Mouse (Mus musculus): Measurements from ENCODE around the gene Cntn5. TPM values are rescaled to one million over a fixed set of nuclear protein-coding genes. Genes with fewer than 3 reads are reported as not detected.

Gene Cntn5
- polyA plus RNA-seq, 1 experiment: 1.6 TPM

DNA sequence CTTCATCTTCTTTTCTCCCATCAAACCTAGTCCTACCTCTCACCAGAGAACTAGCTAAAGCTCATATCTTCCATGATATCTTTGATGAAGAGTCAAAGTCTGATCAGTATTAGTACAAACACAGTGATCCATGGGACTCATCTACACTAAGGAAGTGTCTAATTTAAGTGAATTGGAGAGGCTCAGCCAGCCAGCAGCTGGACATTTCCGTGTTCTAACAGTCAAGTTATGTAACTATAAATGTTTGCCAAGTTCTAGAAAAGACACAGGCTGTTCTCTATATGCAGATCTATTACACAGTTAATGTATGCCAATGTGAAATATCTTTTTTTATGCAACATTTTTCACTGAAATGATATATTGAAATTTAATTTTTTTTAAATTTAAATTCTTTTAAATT lies 959.7 kb downstream of the Cntn5 start:
- Histone ChIP-seq H3K27ac (ENCODE audit: insufficient read depth, low read length) (no peak overlapping the region), H3K4me1 (ENCODE audit: control insufficient read depth, insufficient read depth, low read length) (no peaks in the 10 kb centered on the region), H3K4me3 (replicated peaks; ENCODE audit: insufficient read depth, low read depth, low read length) (no peak overlapping the region), H3K27me3 (ENCODE audit: control insufficient read depth, insufficient read depth, low read length) (no peaks in the 10 kb centered on the region)
- DNase-seq: peak in 1 of 2 experiments; percentile 6
- WGBS: 14% methylated on average over 1 of the region's 1 CpGs
- no peak for TF ChIP-seq CTCF (IDR thresholded peaks at IDR 0.05; ENCODE audit: borderline replicate concordance, insufficient read depth, low read depth, low read length)

GRCm38 (mm10) chr9:9937444-9938436 lies 966.8 kb downstream of the Cntn5 start:
- Histone ChIP-seq H3K4me1 (ENCODE audit: control insufficient read depth, insufficient read depth, low read length) (no peaks in the 10 kb centered on the region), H3K4me3 (replicated peaks; ENCODE audit: insufficient read depth, low read depth, low read length) (no peak overlapping the region), H3K27me3 (ENCODE audit: control insufficient read depth, insufficient read depth, low read length) (no peaks in the 10 kb centered on the region), H3K27ac (ENCODE audit: insufficient read depth, low read length) (no peak overlapping the region)
- no peak for DNase-seq
- no peak for TF ChIP-seq CTCF (IDR thresholded peaks at IDR 0.05; ENCODE audit: borderline replicate concordance, insufficient read depth, low read depth, low read length)
- no peak for TF ChIP-seq POLR2A (IDR thresholded peaks at IDR 0.05; ENCODE audit: borderline replicate concordance, insufficient read depth, low read length)
- 100% methylated on average over 1 of the region's 1 CpGs for WGBS

- no peak for TF ChIP-seq POLR2A (IDR thresholded peaks at IDR 0.05; ENCODE audit: borderline replicate concordance, insufficient read depth, low read length)
- TF ChIP-seq CTCF (IDR thresholded peaks at IDR 0.05; ENCODE audit: borderline replicate concordance, insufficient read depth, low read depth, low read length): no peak
- H3K4me1 ChIP-seq (ENCODE audit: control insufficient read depth, insufficient read depth, low read length): no peaks in the 10 kb centered on the region
- no peaks in the 10 kb centered on the region for H3K27me3 ChIP-seq (ENCODE audit: control insufficient read depth, insufficient read depth, low read length)
- no peak for DNase-seq
- no peak overlapping the region for H3K4me3 ChIP-seq (replicated peaks; ENCODE audit: insufficient read depth, low read depth, low read length)
- no peak overlapping the region for H3K27ac ChIP-seq (ENCODE audit: insufficient read depth, low read length)
- WGBS: 88% methylated on average over 3 of the region's 3 CpGs
Measured at GRCm38 (mm10) chr9:9920580-9920979, 984.0 kb downstream of the Cntn5 start.

GRCm38 (mm10) chr9:9899070-9899469 lies 1005.5 kb downstream of the Cntn5 start:
- peak; percentile 81 to 92 for DNase-seq
- TF ChIP-seq POLR2A (IDR thresholded peaks at IDR 0.05; ENCODE audit: borderline replicate concordance, insufficient read depth, low read length) (no peak), CTCF (IDR thresholded peaks at IDR 0.05; ENCODE audit: borderline replicate concordance, insufficient read depth, low read depth, low read length) (no peak)
- no peak overlapping the region for H3K4me3 ChIP-seq (replicated peaks; ENCODE audit: insufficient read depth, low read depth, low read length)
- no peak overlapping the region for H3K27ac ChIP-seq (ENCODE audit: insufficient read depth, low read length)
- 3% methylated on average over 5 of the region's 5 CpGs for WGBS
- no peaks in the 10 kb centered on the region for H3K4me1 ChIP-seq (ENCODE audit: control insufficient read depth, insufficient read depth, low read length)
- H3K27me3 ChIP-seq (ENCODE audit: control insufficient read depth, insufficient read depth, low read length): no peaks in the 10 kb centered on the region

DNA sequence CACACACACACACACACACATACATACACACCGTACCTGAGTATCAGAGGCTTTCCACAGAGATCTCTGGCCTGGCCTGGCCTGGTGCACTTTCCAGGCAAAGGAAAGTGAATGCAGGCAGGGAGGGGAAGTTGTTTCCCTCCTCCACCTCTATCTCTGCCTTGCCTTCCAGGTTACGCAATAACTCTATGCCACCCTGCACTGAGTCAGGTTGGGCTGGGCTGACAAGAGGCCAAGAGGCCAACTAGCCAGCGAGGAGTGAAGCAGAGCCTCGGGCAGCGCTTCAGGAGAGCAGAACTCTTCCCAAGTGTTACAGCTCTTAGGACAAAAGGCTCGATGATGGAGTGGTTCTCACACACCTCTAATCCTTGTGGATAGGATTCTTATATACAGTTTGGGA lies 1018.4 kb downstream of the Cntn5 start:
- 90% methylated on average over 6 of the region's 6 CpGs for WGBS
- no peak for TF ChIP-seq CTCF (IDR thresholded peaks at IDR 0.05; ENCODE audit: borderline replicate concordance, insufficient read depth, low read depth, low read length)
- no peak for TF ChIP-seq POLR2A (IDR thresholded peaks at IDR 0.05; ENCODE audit: borderline replicate concordance, insufficient read depth, low read length)

DNA sequence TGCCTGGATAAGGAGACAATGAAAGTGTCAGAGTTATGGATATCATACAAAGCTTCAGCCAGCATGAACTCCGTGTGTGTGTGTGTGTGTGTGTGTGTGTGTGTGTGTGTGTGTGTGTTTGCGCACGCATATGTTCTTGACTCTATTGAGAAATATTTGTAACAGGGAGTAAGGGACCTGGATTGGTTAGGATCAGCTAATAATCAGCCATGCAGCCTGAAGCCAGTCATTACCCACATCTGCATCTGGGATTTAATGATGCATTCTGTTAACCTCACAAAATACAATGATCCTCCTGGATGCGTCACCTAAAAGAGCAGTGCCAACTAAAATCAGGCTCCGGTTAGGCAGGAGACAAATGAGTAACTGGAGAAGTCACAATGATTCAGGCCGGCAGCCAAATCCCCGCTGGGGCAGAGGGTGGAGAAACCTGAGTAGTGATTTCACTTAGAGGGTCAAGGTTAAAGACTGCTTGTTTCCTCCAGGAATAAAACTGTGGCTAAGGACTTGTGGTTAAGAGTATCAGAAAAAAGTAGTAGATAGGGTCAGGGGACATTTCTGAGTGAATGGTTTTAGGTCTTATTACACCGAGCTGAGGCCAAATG lies 1021.7 kb downstream of the Cntn5 start:
- Histone ChIP-seq H3K27me3 (ENCODE audit: control insufficient read depth, insufficient read depth, low read length) (no peaks in the 10 kb centered on the region), H3K4me1 (ENCODE audit: control insufficient read depth, insufficient read depth, low read length) (no peaks in the 10 kb centered on the region), H3K27ac (ENCODE audit: insufficient read depth, low read length) (no peak overlapping the region), H3K4me3 (replicated peaks; ENCODE audit: insufficient read depth, low read depth, low read length) (no peak overlapping the region)
- peak; percentile 38 to 61 for DNase-seq
- WGBS: 31% methylated on average over 8 of the region's 8 CpGs
- TF ChIP-seq CTCF (IDR thresholded peaks at IDR 0.05; ENCODE audit: borderline replicate concordance, insufficient read depth, low read depth, low read length) (no peak), POLR2A (IDR thresholded peaks at IDR 0.05; ENCODE audit: borderline replicate concordance, insufficient read depth, low read length) (no peak)

More for the DNA sequence above, 1018.4 kb downstream of the Cntn5 start:
- Histone ChIP-seq H3K4me3 (replicated peaks; ENCODE audit: insufficient read depth, low read depth, low read length) (no peak overlapping the region), H3K27ac (ENCODE audit: insufficient read depth, low read length) (no peak overlapping the region), H3K4me1 (ENCODE audit: control insufficient read depth, insufficient read depth, low read length) (no peaks in the 10 kb centered on the region), H3K27me3 (ENCODE audit: control insufficient read depth, insufficient read depth, low read length) (no peaks in the 10 kb centered on the region)
- no peak for DNase-seq

DNA sequence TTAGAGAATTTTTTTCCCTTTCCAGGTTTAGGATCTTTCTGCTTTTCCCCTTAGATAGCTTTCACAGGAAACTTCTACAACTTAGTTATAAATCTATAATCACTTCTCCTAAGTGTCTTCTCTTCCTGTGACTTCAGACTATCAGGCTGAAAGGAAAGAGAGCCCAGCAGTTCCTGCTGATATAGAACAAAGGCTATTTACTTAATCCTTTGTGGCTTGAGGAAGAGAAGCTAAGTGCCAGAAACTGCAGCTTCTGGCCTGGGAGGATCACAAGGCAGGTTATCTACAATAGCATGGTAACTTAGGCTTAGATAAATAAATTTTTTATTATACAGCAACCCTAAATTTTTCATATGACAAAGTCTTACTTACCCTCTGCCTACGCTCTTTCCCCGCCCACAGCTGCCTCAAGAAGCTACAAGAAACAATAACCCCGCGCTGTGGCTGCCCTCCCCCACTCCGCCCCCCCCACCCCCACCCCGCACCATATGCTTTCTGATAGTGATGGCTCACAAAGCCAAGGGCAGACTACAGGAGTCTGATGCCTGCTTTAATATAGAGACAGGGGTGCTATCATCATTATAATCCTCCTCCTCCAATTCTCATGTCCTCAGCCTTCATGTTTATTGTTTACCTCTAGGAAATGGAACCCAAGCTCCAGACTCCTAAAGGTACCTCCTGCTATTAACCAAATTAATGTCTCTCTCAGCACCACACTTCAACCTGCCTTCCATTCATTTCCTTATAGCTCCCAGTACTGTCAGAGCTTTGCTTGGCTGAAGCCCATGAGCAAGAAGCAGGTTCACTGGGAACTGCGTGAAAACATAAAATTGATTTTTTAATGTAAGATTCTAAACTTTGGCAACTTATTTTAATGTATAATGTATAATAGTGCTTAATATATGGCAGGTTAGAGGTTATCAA lies 1032.2 kb downstream of the Cntn5 start:
- DNase-seq: no peak
- 24% methylated on average over 7 of the region's 7 CpGs for WGBS
- no peak overlapping the region for H3K4me3 ChIP-seq (replicated peaks; ENCODE audit: insufficient read depth, low read depth, low read length)
- no peak overlapping the region for H3K27ac ChIP-seq (ENCODE audit: insufficient read depth, low read length)
- no peaks in the 10 kb centered on the region for H3K27me3 ChIP-seq (ENCODE audit: control insufficient read depth, insufficient read depth, low read length)
- no peak for TF ChIP-seq POLR2A (IDR thresholded peaks at IDR 0.05; ENCODE audit: borderline replicate concordance, insufficient read depth, low read length)
- TF ChIP-seq CTCF (IDR thresholded peaks at IDR 0.05; ENCODE audit: borderline replicate concordance, insufficient read depth, low read depth, low read length): no peak
- no peaks in the 10 kb centered on the region for H3K4me1 ChIP-seq (ENCODE audit: control insufficient read depth, insufficient read depth, low read length)

Measured in cerebellum, adult 2 months (tissue).